Mouse (Mus musculus): ENCODE data around the gene Ing4. TPM values are rescaled to one million over a fixed set of nuclear protein-coding genes. Genes with fewer than 3 reads are reported as not detected.
A peak's percentile ranks its signal among the peaks of the same experiment; 100 is the strongest.

The Ing4 gene
- polyA plus RNA-seq, 1 experiment from 2014 or later = 66.6 TPM

DNA sequence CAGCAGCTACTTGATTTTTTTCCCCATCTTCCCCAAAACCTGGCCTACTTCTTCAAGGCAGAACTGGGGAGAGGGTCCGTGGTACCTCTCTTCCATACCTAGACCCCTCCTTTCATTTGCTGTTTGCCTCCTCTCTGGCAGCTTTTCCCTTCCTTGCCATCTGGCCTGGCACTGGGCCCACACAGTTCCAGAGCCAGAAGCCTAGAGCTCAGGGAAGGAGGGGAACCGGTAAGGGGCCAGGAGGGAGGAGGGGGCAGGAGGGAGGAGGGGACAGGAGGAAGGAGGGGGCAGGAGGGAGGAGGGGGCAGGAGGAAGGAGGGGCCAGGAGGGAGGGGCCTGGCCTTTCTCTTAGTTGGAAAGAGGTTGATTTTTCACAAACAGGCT, 32.3 kb downstream of the Ing4 start:
- Histone ChIP-seq H3K27me3 (ENCODE audit: control insufficient read depth, insufficient read depth, low read length) (no peaks in the 10 kb centered on the region), H3K9me3 (replicated peaks; ENCODE audit: control insufficient read depth, low read length) (no peaks in the 10 kb centered on the region), H3K36me3 (ENCODE audit: control insufficient read depth, insufficient read depth, low read length) (no peaks in the 10 kb centered on the region), H3K4me2 (no peak overlapping the region), H3K9ac (ENCODE audit: low read depth, low read length) (no peak overlapping the region), H3K4me1 (ENCODE audit: control insufficient read depth, insufficient read depth, low read length) (peaks cover 8% of the 10 kb centered on the region), H3K4me3 (ENCODE audit: low read depth, low read length) (no peak overlapping the region), H3K27ac (ENCODE audit: low read depth, low read length) (0 out of 2 replicates have a peak overlapping the region, but pooled peaks have one; percentile 29)
- no peak; the same call in 1 of the 2 replicates for ATAC-seq (replicated peaks; ENCODE audit: insufficient number of reproducible peaks, low FRiP score, low TSS enrichment)
- 24% methylated on average over 2 of the region's 2 CpGs for WGBS (ENCODE audit: insufficient replicate concordance)

GRCm38 (mm10) chr6:125073825-125074224, 34.3 kb downstream of the Ing4 start:
- ATAC-seq (replicated peaks; ENCODE audit: insufficient number of reproducible peaks, low FRiP score, low TSS enrichment) = no peak
- H3K4me1 ChIP-seq (ENCODE audit: control insufficient read depth, insufficient read depth, low read length) = peaks cover 8% of the 10 kb centered on the region
- H3K4me2 ChIP-seq = no peak overlapping the region
- H3K27ac ChIP-seq (ENCODE audit: low read depth, low read length) = no peak overlapping the region
- 63% methylated on average over 8 of the region's 8 CpGs for WGBS (ENCODE audit: insufficient replicate concordance)
- no peaks in the 10 kb centered on the region for H3K27me3 ChIP-seq (ENCODE audit: control insufficient read depth, insufficient read depth, low read length)
- no peaks in the 10 kb centered on the region for H3K9me3 ChIP-seq (replicated peaks; ENCODE audit: control insufficient read depth, low read length)
- no peak overlapping the region for H3K4me3 ChIP-seq (ENCODE audit: low read depth, low read length)
- H3K36me3 ChIP-seq (ENCODE audit: control insufficient read depth, insufficient read depth, low read length) = no peaks in the 10 kb centered on the region
- no peak overlapping the region for H3K9ac ChIP-seq (ENCODE audit: low read depth, low read length)

DNA sequence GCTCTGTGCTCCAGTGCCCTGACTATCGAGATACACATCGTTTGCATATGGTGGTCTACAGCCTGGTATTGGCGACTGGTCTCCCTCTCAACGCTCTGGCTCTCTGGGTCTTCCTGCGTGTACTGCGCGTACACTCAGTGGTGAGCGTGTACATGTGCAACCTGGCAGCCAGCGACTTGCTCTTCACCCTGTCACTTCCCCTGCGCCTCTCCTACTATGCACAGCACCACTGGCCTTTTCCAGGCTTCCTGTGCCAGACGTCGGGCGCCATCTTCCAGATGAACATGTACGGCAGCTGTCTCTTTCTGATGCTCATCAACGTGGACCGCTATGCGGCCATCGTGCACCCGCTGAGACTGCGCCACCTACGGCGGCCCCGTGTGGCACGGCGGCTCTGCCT, 41.8 kb downstream of the Ing4 start:
- Histone ChIP-seq H3K4me1 (ENCODE audit: control insufficient read depth, insufficient read depth, low read length) (peaks cover 9% of the 10 kb centered on the region; the same call in 1 of the 2 replicates), H3K4me2 (peak overlapping the region; percentile 76), H3K9ac (ENCODE audit: low read depth, low read length) (peak overlapping the region; percentile 75), H3K9me3 (replicated peaks; ENCODE audit: control insufficient read depth, low read length) (no peaks in the 10 kb centered on the region), H3K4me3 (ENCODE audit: low read depth, low read length) (peak overlapping the region; percentile 45), H3K36me3 (ENCODE audit: control insufficient read depth, insufficient read depth, low read length) (no peaks in the 10 kb centered on the region), H3K27me3 (ENCODE audit: control insufficient read depth, insufficient read depth, low read length) (peaks cover 3% of the 10 kb centered on the region; the same call in 1 of the 2 replicates), H3K27ac (ENCODE audit: low read depth, low read length) (no peak overlapping the region; the same call in 1 of the 2 replicates)
- no peak; the same call in 1 of the 2 replicates for ATAC-seq (replicated peaks; ENCODE audit: insufficient number of reproducible peaks, low FRiP score, low TSS enrichment)
- WGBS (ENCODE audit: insufficient replicate concordance) = 21% methylated on average over 25 of the region's 25 CpGs

- H3K36me3 ChIP-seq (ENCODE audit: control insufficient read depth, insufficient read depth, low read length) = no peaks in the 10 kb centered on the region
- H3K27me3 ChIP-seq (ENCODE audit: control insufficient read depth, insufficient read depth, low read length) = peaks cover 3% of the 10 kb centered on the region; the same call in 1 of the 2 replicates
- WGBS (ENCODE audit: insufficient replicate concordance) = 19% methylated on average over 45 of the region's 45 CpGs
- H3K9me3 ChIP-seq (replicated peaks; ENCODE audit: control insufficient read depth, low read length) = no peaks in the 10 kb centered on the region
- peak; percentile 69 for ATAC-seq (replicated peaks; ENCODE audit: insufficient number of reproducible peaks, low FRiP score, low TSS enrichment)
- H3K9ac ChIP-seq (ENCODE audit: low read depth, low read length) = peak overlapping the region; percentile 75
- H3K27ac ChIP-seq (ENCODE audit: low read depth, low read length) = no peak overlapping the region; the same call in 1 of the 2 replicates
- peak overlapping the region; percentile 45 for H3K4me3 ChIP-seq (ENCODE audit: low read depth, low read length)
- H3K4me2 ChIP-seq = peak overlapping the region; percentile 76
- peaks cover 9% of the 10 kb centered on the region; the same call in 1 of the 2 replicates for H3K4me1 ChIP-seq (ENCODE audit: control insufficient read depth, insufficient read depth, low read length)
Measured at GRCm38 (mm10) chr6:125081797-125082560, 42.4 kb downstream of the Ing4 start.

DNA sequence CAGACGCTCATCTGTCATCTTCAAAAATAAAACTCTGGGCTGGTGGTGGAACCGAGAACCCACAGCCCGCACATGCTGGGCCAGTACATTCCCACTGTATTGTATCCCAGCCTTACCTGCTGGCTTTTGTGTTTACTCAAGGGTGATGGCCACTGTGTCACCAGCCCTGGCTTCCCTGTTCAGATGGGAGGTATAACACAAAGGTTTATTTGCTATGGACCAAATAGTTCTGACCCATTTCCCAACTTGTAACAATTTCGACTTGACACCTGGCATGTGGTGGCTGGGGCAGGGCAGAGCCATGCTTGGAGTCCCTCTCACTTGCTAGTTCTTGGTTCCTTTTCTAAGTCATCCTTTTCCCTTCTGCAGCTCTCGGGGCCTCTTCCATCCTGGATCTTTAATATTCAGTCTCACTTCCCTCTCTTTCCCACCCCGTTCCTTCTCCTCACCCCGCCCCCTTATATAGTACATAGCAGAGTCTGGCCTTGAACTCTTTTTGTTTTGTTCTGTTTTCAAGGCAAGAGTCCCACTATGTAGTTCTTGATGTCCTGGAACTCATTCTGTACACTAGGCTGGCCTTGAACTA, 43.3 kb downstream of the Ing4 start:
- Histone ChIP-seq H3K9ac (ENCODE audit: low read depth, low read length) (no peak overlapping the region; the same call in 1 of the 2 replicates), H3K4me2 (no peak overlapping the region), H3K9me3 (replicated peaks; ENCODE audit: control insufficient read depth, low read length) (no peaks in the 10 kb centered on the region), H3K27me3 (ENCODE audit: control insufficient read depth, insufficient read depth, low read length) (peaks cover 3% of the 10 kb centered on the region; the same call in 1 of the 2 replicates), H3K4me1 (ENCODE audit: control insufficient read depth, insufficient read depth, low read length) (peaks cover 9% of the 10 kb centered on the region; the same call in 1 of the 2 replicates), H3K27ac (ENCODE audit: low read depth, low read length) (no peak overlapping the region), H3K4me3 (ENCODE audit: low read depth, low read length) (no peak overlapping the region), H3K36me3 (ENCODE audit: control insufficient read depth, insufficient read depth, low read length) (no peaks in the 10 kb centered on the region)
- WGBS (ENCODE audit: insufficient replicate concordance) = 82% methylated on average over 7 of the region's 7 CpGs
- no peak for ATAC-seq (replicated peaks; ENCODE audit: insufficient number of reproducible peaks, low FRiP score, low TSS enrichment)

DNA sequence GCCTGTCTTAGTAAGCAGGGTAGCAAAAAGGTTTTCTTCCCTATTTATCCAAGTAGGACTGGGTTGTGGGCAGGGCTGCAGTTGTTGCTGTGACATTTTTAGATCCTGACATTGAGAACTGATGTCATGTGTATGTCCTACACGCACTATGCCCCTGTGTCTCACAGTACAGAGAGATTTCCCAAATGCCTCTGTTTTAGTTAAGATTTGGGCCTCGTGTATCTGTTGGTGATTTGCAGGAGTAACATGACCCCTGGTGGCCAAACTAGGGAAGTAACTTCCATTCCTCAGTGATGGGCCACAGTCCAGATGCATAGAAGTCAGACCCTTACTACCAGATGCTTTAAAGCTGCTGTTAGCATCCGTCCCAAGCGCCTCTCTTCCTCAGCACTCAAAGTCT, 44.9 kb downstream of the Ing4 start:
- 8% methylated on average over 4 of the region's 4 CpGs for WGBS (ENCODE audit: insufficient replicate concordance)
- H3K27ac ChIP-seq (ENCODE audit: low read depth, low read length) = no peak overlapping the region
- H3K4me2 ChIP-seq = no peak overlapping the region
- H3K4me1 ChIP-seq (ENCODE audit: control insufficient read depth, insufficient read depth, low read length) = peaks cover 15% of the 10 kb centered on the region
- H3K9ac ChIP-seq (ENCODE audit: low read depth, low read length) = no peak overlapping the region
- ATAC-seq (replicated peaks; ENCODE audit: insufficient number of reproducible peaks, low FRiP score, low TSS enrichment) = no peak
- no peak overlapping the region for H3K4me3 ChIP-seq (ENCODE audit: low read depth, low read length)
- H3K36me3 ChIP-seq (ENCODE audit: control insufficient read depth, insufficient read depth, low read length) = no peaks in the 10 kb centered on the region
- peaks cover 3% of the 10 kb centered on the region; the same call in 1 of the 2 replicates for H3K27me3 ChIP-seq (ENCODE audit: control insufficient read depth, insufficient read depth, low read length)
- H3K9me3 ChIP-seq (replicated peaks; ENCODE audit: control insufficient read depth, low read length) = no peaks in the 10 kb centered on the region

DNA sequence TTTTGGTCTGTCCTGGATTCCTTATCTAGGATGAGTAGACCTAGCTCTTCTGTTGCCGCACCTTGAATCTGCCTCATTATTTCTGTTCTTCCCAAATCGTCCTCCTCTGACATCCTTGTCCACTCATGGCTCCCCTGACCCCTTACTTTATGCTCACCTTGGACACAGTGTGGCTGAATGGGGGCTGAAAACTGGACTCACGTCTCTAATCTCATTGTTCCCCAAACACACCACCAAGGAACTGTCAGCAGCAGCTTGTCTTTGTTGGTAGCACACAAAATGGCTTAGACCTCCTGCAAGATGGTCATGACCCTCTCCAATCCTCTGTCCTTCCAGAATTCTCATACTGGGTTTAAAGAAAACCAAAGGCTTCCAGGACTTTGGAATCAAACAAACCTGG, 48.4 kb downstream of the Ing4 start:
- Histone ChIP-seq H3K27ac (ENCODE audit: low read depth, low read length) (peak overlapping the region; percentile 92), H3K36me3 (ENCODE audit: control insufficient read depth, insufficient read depth, low read length) (no peaks in the 10 kb centered on the region), H3K27me3 (ENCODE audit: control insufficient read depth, insufficient read depth, low read length) (no peaks in the 10 kb centered on the region), H3K9ac (ENCODE audit: low read depth, low read length) (no peak overlapping the region), H3K4me1 (ENCODE audit: control insufficient read depth, insufficient read depth, low read length) (peaks cover 22% of the 10 kb centered on the region), H3K4me2 (no peak overlapping the region), H3K4me3 (ENCODE audit: low read depth, low read length) (no peak overlapping the region), H3K9me3 (replicated peaks; ENCODE audit: control insufficient read depth, low read length) (no peaks in the 10 kb centered on the region)
- 80% methylated on average over 3 of the region's 3 CpGs for WGBS (ENCODE audit: insufficient replicate concordance)
- ATAC-seq (replicated peaks; ENCODE audit: insufficient number of reproducible peaks, low FRiP score, low TSS enrichment) = no peak

- Histone ChIP-seq H3K36me3 (ENCODE audit: control insufficient read depth, insufficient read depth, low read length) (no peaks in the 10 kb centered on the region), H3K27me3 (ENCODE audit: control insufficient read depth, insufficient read depth, low read length) (no peaks in the 10 kb centered on the region), H3K4me2 (peak overlapping the region; percentile 66), H3K9me3 (replicated peaks; ENCODE audit: control insufficient read depth, low read length) (no peaks in the 10 kb centered on the region), H3K4me1 (ENCODE audit: control insufficient read depth, insufficient read depth, low read length) (peaks cover 22% of the 10 kb centered on the region), H3K9ac (ENCODE audit: low read depth, low read length) (peak overlapping the region; percentile 49; the same call in 1 of the 2 replicates), H3K27ac (ENCODE audit: low read depth, low read length) (peak overlapping the region; percentile 92), H3K4me3 (ENCODE audit: low read depth, low read length) (0 out of 2 replicates have a peak overlapping the region, but pooled peaks have one; percentile 8)
- ATAC-seq (replicated peaks; ENCODE audit: insufficient number of reproducible peaks, low FRiP score, low TSS enrichment) = peak; percentile 75
- 3% methylated on average over 20 of the region's 20 CpGs for WGBS (ENCODE audit: insufficient replicate concordance)
Measured at GRCm38 (mm10) chr6:125088561-125089321, 49.2 kb downstream of the Ing4 start.

Data from heart, embryonic 11.5 days (tissue).